Mouse (Mus musculus) monocyte, adult 5-6 weeks (primary cell): ENCODE measurements at regions not wholly inside any gene's neighbourhood (a gene's known extent, or its start where the extent isn't known, plus 50 kb on each side); places are given as distances from the start of the nearest gene placed in this dataset.

Source experiments
- ATAC-seq: fragments of 153-309, 156-312 bp; replicated peaks from 2 replicates; pipeline ENCODE4 v1.8.0; 2017; ENCODE audit warnings: mild to moderate bottlenecking; ENCODE audit not compliant: low TSS enrichment, insufficient number of reproducible peaks, severe bottlenecking, poor library complexity, low FRiP score

DNA sequence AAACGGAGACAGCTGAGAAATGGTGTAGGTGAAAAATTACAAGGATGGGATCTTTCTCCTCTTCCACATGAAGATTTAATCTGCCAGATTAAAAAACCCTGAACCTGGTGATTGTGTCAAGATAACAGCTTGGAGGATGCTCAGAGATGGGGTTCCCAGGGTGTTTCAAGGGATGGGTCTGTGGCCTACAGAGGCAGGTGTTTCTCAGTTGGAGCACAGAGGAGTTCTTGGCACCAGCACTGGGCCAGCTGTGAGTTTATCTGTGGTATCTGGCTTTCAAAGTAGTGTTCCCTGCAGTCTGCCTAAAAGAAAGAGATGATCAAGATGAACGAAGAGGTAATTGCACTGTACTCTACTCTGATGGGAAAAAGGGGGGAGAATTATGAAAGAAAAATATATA, 589.2 kb downstream of the Gsdmc2 start:
- ATAC-seq: no peak

- no peak for ATAC-seq
Observed at GRCm38 (mm10) chr15:63252781-63253340, 592.1 kb downstream of the Gsdmc2 start.

DNA sequence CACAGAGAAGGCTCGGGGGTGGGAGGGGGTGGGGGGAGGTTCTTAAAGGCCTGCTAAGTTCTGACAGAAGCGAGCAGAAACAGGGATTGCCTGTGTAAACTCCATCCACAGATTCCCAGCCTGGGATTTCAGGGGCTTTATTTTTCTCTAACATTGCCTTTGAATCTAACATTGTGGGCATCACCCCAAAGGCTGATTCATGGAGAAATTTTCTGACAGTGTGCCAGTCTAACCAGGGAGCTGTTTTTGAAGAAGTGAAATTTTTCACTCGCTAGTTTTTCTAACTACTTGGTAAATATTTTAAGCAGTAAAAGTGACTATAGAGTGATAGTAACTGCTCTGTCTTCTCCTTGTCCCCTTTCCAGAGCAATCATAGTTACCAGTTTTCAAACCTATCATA, 606.4 kb downstream of the Gsdmc2 start:
- ATAC-seq: no peak

DNA sequence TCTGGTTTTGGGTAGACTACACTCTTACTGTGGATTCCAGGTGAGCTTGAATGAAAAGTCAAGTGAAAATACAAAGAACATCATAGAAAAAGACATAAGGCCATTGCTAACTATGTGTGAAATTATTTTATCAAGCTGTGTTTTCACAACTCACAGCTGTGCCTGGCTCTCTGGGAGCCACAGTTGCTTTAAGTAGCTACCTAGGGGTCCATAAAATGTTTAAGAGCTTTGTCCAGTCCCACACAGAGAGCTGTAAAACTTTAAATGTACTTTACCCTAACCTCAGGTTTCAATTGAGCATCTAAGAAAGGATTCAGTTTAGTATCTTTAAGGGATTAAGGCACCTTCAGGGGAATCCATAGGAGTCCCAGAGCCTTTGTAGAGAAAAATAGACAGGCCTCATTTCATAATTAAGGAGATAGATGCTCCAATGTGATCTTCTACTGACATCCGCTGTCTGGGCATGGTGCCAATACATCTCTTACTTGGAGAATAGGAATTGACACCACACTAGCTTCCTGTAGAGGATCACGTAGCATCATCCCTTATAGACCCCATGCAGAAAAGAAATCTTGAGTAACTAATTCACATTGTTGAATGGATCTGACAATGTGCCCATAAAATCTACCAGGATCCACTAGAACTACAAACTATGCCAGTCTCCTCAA, 626.5 kb downstream of the Gsdmc2 start:
- no peak for ATAC-seq

DNA sequence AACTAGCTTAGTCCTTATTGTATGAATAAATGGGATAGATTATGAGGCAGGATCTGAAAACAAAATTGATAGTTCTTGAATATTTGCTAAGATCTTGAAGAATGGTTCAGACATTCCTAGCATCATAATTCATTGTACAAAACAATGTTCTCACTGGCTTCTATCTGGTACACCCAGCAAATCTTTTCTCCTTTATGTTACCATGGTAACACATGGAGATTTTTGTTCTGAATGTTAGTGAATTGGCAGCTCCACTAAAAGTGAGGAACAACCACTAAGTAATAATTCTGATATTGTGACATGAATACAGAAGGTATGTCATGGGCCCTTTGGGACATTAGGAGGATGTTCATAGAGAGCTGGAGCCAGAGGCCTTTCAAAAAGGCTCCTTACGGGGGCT, 639.8 kb downstream of the Gsdmc2 start:
- no peak for ATAC-seq

- ATAC-seq: no peak
Observed at GRCm38 (mm10) chr15:63195031-63195430, 649.9 kb downstream of the Gsdmc2 start.

GRCm38 (mm10) chr15:63194492-63194797, 650.5 kb downstream of the Gsdmc2 start:
- no peak for ATAC-seq

- no peak for ATAC-seq
Observed at GRCm38 (mm10) chr15:63193617-63194491, 651.1 kb downstream of the Gsdmc2 start.

- ATAC-seq: no peak
Observed at GRCm38 (mm10) chr15:63191731-63192130, 653.2 kb downstream of the Gsdmc2 start.

- ATAC-seq: no peak
Observed at GRCm38 (mm10) chr15:63190086-63190485, 654.9 kb downstream of the Gsdmc2 start.

GRCm38 (mm10) chr15:63171003-63171402, 674.0 kb downstream of the Gsdmc2 start:
- ATAC-seq: no peak

DNA sequence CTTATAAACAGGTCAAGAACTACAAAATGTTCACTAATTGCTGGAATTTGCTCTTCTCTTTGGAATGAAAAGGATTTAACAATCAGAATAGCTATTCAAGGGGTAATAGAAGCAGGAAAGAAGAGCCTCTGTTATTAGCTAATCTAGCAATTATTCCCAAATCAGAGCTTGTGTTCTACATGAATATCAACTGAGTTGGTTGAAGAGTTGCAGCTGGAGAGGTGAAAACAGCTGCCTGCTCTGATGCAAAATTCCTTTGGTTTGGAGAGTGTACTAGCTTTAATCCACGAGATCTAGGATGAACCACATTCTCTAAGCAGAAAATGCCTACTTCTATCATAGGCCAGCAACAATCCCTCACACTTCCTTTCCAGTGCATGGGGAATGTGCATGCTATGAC, 674.8 kb downstream of the Gsdmc2 start:
- ATAC-seq: no peak

DNA sequence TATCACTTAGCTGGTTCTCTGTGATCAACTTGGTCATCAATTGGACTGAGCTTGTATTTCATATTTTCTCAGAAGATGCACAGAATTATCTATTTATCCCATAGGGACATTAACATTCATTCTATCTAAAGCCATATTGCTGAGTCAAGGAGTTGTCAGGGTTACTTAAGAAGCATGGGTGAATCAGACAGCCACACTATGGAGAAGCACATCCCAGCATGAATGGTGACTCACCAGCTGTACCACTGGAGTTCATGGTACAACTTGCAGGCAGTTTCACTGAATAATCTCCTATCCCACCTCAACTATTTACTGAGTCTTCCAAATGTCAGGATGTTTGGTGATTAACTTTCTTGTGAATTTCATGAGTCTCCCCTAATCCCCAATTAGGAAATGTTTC, 678.6 kb downstream of the Gsdmc2 start:
- ATAC-seq: no peak

- ATAC-seq: no peak
Observed at GRCm38 (mm10) chr15:63163550-63164279, 681.3 kb downstream of the Gsdmc2 start.

DNA sequence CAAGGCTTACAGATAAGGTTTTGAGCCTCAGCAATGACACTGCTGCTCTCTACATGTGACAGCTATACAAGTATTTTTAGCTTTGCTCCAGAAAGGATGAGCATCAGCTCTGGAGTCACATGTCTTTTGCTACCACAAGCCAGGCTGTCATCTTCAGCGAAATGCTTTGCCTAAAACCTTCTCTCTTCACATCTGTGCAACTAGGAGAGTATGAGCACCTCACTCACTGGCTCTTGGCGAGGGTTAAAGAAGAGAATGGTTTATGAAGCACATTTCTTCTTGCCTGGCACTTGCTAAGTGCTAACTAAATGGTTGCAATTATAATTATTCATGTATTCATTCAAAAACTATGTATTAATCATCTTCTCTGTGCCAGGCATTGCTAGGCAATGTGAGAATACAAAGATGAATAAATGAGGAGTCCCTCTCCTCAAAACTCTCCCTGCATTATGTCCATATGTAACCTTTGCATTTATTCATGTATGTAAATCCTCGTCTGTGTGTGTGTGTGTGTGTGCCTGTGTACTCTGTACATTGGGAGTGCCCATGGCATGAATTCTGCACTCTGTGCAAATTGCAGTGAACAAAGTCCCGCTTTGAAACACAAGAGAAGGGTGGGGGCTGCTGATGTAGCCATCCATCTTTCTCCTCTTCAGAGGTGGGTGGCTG, 682.0 kb downstream of the Gsdmc2 start:
- ATAC-seq: no peak

DNA sequence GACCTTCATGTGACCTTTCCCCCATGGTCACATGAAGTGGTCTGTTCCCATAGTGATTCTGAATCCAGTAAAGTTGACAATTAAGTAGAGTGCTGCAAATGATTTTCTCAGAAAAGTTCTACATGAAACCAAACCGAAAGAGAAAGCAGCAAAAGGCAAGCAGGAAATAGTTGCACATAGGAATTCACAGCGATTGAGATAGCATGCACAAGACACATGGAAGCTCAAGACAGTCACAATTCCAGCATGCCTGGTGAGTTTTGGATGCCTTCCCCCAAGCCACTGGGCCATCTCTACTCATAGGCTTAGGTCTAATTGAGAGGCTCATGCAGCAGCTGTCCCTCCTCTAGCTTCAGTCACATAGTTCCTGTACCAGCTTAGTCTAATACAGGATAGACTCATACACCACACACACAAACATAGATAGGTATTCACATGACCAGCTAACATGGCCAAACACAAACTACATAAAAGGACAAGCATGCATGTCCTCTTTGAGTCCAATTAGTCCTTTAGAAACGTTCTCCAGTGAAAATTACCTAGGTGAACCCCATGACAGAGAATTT, 721.8 kb downstream of the Gsdmc2 start:
- ATAC-seq: no peak

- no peak for ATAC-seq
Observed at GRCm38 (mm10) chr15:63112918-63113317, 732.1 kb downstream of the Gsdmc2 start.

DNA sequence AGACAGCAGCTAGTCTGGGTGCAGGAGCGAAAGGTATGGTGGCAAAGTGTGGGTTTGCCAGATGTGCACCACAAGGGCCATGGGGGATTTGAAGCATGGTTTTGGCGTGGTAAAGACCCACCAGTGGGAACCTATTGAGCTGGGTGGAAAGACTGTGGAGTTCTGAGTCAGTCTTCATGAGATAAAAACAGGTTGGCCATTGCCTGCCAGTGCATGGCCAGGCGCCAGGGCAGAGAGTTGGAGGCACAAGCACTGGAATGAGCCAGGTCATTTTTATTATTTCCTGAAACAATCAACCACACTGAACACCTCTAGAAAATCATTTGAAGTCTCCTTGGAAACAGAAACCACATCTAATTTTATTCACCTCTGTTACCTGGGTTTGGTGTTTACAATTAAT, 744.9 kb downstream of the Gsdmc2 start:
- ATAC-seq: no peak

GRCm38 (mm10) chr15:63081972-63082371, 763.0 kb downstream of the Gsdmc2 start:
- no peak for ATAC-seq
